Mouse (Mus musculus): Measurements from ENCODE around the gene Mif4gd.

Gene Mif4gd

DNA sequence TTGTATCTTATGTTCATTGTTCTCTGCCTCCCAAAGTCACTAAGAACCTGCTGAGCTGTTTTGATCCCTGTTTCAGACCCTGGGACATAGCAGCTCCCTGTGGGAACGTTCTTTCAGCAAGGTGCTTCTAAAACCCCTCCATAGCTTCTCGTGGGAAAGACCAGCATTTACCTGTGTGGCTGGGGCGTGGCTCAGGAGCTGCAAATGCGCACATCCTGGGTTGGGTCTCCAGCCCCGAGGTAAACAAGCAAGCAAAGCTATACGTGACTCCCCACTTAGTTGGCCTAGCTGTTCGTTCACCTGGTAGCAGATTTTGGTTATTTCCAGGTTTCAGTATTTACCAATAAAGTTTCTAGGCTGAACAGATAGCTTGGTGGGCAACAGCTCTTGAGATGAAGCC is 19.5 kb upstream of the Mif4gd start:
- no peak for DNase-seq (ENCODE audit: low spot score)

- no peak for DNase-seq (ENCODE audit: low spot score)
These were observed 18.7 kb upstream of the Mif4gd start for GRCm38 (mm10) chr11:115631505-115631890.

- DNase-seq (ENCODE audit: low spot score): peak; percentile 71
These were observed 18.0 kb upstream of the Mif4gd start for GRCm38 (mm10) chr11:115630532-115631504.

DNA sequence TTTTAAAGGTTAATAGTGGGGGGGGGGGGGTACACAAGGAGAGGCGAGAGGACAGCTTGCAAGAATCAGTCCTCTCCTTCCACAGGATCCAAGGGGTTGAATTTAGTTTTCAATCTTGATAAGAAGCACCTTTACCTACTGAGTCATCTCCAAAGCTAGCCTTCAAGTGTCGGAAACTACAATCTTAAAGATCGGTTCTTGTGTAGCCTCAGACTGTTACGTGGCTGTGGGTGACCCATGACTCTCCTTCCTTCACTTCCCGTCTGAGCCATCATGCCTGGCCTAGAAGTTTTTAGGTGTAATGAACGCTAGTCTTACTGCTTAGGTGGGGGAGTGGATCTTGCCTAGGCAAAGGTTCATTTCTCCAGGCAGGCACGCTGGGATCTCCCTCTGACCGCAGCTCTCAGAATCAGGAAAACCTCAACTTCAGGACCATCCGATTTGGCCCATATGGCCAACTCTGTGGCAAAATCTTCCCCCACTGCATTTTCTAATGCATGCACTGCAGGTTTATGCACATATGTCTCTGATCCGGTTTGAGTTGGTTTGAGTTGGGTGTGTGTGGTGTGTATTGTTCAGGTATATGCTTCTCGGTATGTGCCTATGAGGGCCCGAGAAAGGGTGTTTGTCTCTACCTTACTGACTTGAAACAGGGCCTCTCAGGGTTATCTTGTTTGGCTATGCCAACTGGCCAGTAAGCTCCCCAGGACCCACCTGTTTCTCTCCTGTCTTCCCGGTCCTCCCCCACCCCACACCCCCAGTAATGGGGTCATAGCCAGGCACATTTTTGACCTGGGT is 17.2 kb upstream of the Mif4gd start:
- DNase-seq (ENCODE audit: low spot score): no peak

GRCm38 (mm10) chr11:115628465-115629101 is 15.8 kb upstream of the Mif4gd start:
- DNase-seq (ENCODE audit: low spot score): no peak

- DNase-seq (ENCODE audit: low spot score): peak; percentile 99
These were observed 15.1 kb upstream of the Mif4gd start, which contains the start of gene Slc25a19 for GRCm38 (mm10) chr11:115627705-115628464. TSS of gene Slc25a19 (minus strand) at chr11:115628295.

- DNase-seq (ENCODE audit: low spot score): no peak
These were observed 14.3 kb upstream of the Mif4gd start for GRCm38 (mm10) chr11:115626824-115627616.

DNA sequence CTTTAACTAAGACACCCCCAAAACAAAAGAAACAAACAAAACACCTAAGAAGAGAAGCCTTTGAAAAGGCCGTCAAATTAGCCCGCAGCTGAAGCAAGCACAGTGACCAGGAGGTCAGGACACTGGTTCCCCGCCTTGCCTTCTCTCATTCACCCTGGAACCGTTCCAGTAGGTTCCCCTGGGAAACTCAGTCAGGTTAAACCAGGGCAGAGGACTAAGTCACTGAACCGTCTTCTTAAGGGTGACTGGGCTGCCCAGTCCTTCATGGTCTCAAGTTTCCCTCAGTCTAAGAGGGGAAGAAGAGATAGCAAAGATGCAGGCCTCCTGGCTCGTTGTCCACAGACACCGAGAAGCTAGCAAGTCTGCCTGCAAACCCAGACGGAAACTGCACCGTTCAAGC is 13.1 kb upstream of the Mif4gd start:
- no peak for DNase-seq (ENCODE audit: low spot score)

- DNase-seq (ENCODE audit: low spot score): no peak
These were observed 10.8 kb upstream of the Mif4gd start for GRCm38 (mm10) chr11:115623487-115624070.

DNA sequence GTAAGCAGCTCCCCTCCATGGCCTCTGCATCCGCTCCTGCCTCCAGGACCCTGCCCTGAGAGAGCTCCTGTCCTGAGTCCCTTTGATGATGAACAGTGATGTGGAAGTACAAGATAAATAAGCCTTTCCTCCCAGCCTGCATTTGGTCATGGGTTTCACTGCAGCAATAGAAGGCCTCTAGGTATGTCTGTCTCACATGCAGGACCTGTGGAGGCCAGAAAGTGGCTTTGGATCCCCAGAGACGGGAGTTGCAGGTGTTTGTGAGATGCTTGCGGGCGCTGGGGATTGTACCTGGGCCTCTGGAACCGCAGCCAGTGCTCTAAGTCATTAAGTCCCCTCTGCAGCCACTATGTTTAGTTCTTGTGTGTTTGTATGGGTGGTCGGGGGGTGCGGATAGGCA is 7.2 kb upstream of the Mif4gd start:
- no peak for DNase-seq (ENCODE audit: low spot score)

- no peak for DNase-seq (ENCODE audit: low spot score)
These were observed 6.2 kb upstream of the Mif4gd start for GRCm38 (mm10) chr11:115618732-115619516.

DNA sequence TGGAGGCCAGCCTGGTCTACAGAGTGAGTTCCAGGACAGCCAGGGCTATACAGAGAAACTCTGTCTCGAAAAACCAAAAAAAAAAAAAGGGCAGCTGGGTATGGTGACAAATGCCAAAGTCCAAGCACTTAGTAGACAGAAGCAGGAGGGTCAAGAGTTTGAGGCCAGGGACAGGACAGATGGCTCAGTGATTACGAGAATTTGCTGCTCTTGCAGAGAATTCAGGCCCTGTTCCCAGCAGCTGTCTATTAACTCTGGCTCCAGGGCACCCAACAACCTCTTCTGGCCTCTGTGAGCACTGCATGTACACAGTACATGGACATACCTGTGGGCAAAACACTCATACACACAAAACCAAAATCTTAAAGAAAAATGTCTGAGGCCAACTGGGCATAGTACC is 5.2 kb upstream of the Mif4gd start:
- DNase-seq (ENCODE audit: low spot score): no peak

DNA sequence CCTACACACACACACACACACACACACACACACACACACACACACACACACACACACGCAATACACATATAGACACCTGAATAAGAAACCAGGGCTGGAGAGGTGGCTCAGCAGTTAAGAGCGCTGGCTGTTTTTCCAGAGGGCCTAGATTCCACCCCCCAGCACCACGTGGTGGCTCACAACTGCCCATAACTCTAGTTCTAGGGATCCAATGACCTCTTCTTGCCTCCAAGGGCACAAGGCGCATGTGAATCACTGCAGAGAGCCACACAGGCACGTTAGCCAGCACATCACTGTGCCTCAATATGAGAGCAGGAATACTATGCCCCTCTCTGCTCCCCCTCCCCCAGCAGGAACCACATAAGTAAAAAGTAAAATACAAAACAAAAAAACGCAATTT is 4.1 kb upstream of the Mif4gd start:
- no peak for DNase-seq (ENCODE audit: low spot score)

DNA sequence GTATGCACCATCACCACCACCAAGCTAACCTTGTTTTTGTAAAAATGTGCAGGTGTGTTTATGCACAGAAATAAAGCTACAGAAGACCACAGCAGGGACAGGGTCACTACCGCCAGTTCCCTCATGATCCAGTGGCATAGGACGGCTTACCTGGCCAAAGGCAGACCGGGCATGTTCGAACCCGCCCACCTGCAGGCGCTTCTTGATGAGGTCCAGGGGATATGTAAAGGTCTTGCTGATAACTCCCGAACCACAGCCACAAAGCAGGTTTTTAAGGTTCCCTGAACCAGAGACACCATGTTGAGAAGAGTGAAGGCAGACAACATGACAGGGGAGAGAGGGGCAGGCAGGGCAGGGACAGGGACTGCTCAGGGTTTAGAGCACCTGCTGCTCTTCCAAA is 3.6 kb upstream of the Mif4gd start:
- DNase-seq (ENCODE audit: low spot score): no peak

GRCm38 (mm10) chr11:115615875-115616274 is 3.1 kb upstream of the Mif4gd start:
- DNase-seq (ENCODE audit: low spot score): no peak

DNA sequence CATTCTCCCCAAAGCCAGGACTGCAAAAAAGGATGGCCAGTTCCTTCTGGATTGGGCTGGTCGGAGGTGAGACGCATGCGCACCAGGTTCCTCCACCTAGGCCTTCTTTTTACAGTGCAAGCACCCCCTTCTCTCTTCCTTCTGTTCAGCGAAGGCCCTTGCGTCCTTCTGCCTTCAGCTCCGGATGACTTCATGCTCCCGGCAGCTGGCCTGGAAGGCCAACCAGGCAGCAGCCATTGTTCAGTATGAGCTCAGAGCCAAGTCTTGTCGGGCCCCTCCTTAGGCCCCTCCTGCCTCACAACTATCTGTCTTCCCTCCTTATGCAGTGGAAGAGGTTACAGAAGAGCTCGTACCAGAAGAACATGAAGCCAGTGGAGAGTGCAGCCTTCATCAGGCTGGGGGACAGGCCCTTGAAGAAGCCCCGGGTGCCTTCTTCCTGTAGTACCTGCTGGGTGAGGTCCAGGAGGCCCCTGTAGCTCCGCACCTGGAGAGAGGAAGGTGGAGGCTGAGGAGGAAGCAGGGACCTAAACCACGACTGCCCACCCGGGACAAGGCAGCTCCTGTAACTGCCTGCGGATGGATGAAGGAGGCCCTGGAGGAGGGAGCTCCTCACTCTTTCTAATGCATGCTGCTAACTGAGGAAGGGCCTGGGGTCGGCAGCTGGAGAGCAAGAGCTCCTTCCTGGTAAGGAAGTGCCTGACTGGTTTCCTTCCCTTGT is 2.5 kb upstream of the Mif4gd start:
- no peak for DNase-seq (ENCODE audit: low spot score)

DNA sequence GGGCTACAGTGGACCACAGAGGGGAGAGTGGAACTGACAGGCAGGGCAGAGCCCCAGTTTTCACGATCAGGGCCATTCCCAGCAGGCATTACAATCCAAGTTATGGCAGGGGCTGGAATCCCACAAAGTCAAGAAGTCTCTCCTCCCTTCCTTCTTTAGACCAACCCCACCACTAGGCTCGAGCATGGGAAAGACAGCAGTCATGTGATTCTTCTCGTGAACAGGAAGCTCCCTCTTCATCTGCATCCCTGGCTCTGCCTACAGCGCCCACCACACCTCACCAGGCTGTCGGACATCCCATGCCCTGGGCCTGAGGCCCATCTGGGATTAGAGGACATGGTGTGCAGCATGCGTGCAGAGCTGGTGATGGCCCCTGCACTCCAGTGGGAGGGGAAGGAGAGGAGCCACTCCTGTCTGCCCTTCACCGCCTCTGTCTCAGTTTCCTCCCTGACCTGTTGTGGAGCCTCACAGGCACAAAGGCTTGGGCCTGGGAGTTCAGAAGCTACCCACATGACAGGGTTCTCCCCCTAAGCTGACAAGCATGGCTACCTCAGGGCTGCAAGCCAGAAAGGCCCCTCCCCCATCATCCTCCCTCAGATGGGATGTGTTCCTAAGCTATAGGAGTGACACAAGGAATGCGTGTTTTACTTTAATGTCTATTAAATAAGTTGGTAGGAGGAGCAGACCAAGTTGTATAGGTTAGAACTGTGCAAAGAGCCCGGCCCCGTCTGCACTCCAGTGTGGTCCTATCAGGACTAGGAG is 1.8 kb upstream of the Mif4gd start:
- no peak for DNase-seq (ENCODE audit: low spot score)
